9 mouse cellular contexts compared by ENCODE assay signal in the genomic region with DNA sequence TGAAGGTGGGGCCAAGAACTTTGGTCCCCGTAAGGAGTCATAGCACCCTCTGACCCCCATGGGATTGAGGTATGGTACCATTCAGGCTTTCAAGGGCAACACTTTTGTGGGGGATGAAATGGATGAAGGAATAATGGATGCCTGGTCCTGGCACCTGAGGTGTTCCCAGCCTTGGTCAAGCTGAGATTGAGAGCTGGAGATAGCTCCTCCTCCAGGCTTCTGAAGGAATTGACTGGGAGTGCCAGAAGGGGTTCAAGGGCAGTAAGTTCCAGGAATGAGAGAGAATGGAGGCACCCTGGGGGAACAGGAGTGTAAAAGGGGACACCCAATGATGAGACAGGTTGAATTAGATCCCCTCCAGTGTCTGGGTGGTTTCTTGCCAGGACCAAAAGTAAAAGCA. TPM values are rescaled to one million over a fixed set of nuclear protein-coding genes. Genes with fewer than 3 reads are reported as not detected.
A peak's percentile ranks its signal among the peaks of the same experiment; 100 is the strongest.
DNase-seq lines count a peak whose midpoint lies in the region; ATAC-seq and TF ChIP-seq lines count a peak whose summit lies in the region.
"Had no signal": no experiment of that assay in that cellular context is flagged by ENCODE, and none has a peak within 500 bp of the region (broad histone marks: within the 10 kb centered on the region; RNA-seq: fewer than 3 reads in every experiment).

No protein-coding gene starts in this region.

- no peaks in the 10 kb centered on the region for H3K9me3 ChIP-seq in hindbrain, embryonic 13.5 days
- H3K9me3 ChIP-seq in hindbrain, embryonic 10.5 days = no peaks in the 10 kb centered on the region
- H3K9me3 ChIP-seq in hindbrain, embryonic 16.5 days (ENCODE audit: control insufficient read depth, low read length) = no peaks in the 10 kb centered on the region
- H3K9me3 ChIP-seq in stomach, postnatal 0 days (ENCODE audit: control insufficient read depth, low read length) = no peaks in the 10 kb centered on the region

- peak overlapping the region; percentile 67 for H3K4me3 ChIP-seq in hindbrain, embryonic 13.5 days
- H3K4me3 ChIP-seq in hindbrain, embryonic 10.5 days = no peak overlapping the region
- peak overlapping the region; percentile 14; the same call in 1 of the 2 replicates for H3K4me3 ChIP-seq in hindbrain, embryonic 16.5 days (ENCODE audit: low read length)
- no peak overlapping the region for H3K4me3 ChIP-seq in stomach, postnatal 0 days (ENCODE audit: low read depth, low read length)

- H3K4me2 ChIP-seq in hindbrain, embryonic 13.5 days = peak overlapping the region; percentile 91
- peak overlapping the region; percentile 98 for H3K4me2 ChIP-seq in hindbrain, embryonic 16.5 days (ENCODE audit: low read length)
- H3K4me2 ChIP-seq in stomach, postnatal 0 days (replicated peaks; ENCODE audit: low read depth) = no peak overlapping the region

- 0 out of 2 replicates have a peak, but pooled peaks cover 3% of the 10 kb centered on the region for H3K36me3 ChIP-seq in hindbrain, embryonic 13.5 days
- no peaks in the 10 kb centered on the region for H3K36me3 ChIP-seq in hindbrain, embryonic 10.5 days
- H3K36me3 ChIP-seq in hindbrain, embryonic 16.5 days (ENCODE audit: control insufficient read depth, insufficient read depth, low read length) = no peaks in the 10 kb centered on the region
- no peaks in the 10 kb centered on the region for H3K36me3 ChIP-seq in stomach, postnatal 0 days (ENCODE audit: control insufficient read depth, insufficient read depth, low read length)

- WGBS in hindbrain, embryonic 13.5 days = 71% methylated on average over 1 of the region's 1 CpGs
- WGBS in hindbrain, embryonic 10.5 days = 86% methylated on average over 1 of the region's 1 CpGs
- WGBS in hindbrain, embryonic 16.5 days = 71% methylated on average over 1 of the region's 1 CpGs
- 79% methylated on average over 1 of the region's 1 CpGs for WGBS in stomach, postnatal 0 days

- H3K9ac ChIP-seq in hindbrain, embryonic 13.5 days = no peak overlapping the region; the same call in 1 of the 2 replicates
- no peak overlapping the region for H3K9ac ChIP-seq in hindbrain, embryonic 16.5 days (ENCODE audit: low read depth, low read length)
- no peak overlapping the region for H3K9ac ChIP-seq in stomach, postnatal 0 days (ENCODE audit: low read length)

- no peak for ATAC-seq in hindbrain, embryonic 13.5 days (ENCODE audit: low FRiP score)
- ATAC-seq in hindbrain, embryonic 16.5 days = no peak
- ATAC-seq in stomach, postnatal 0 days (ENCODE audit: low FRiP score, low TSS enrichment) = no peak

- TF ChIP-seq EP300 in stomach, postnatal 0 days (optimal IDR thresholded peaks at IDR 0.05) = no peak

- peak; percentile 55 for TF ChIP-seq CTCF in stomach, postnatal 0 days (IDR thresholded peaks at IDR 0.05; ENCODE audit: low read depth)

- no peak for DNase-seq in hindbrain, embryonic 10.5 days (ENCODE audit: low spot score)
- DNase-seq in right cerebral cortex, postnatal 4 days = peak; percentile 10
- no peak for DNase-seq in right cerebral cortex, postnatal 36 days (ENCODE audit: low spot score in 2 of 2)
- DNase-seq in stomach, postnatal 0 days (ENCODE audit: low spot score) = no peak
- no peak for DNase-seq in kidney, postnatal 10 days
- no peak for DNase-seq in spleen, postnatal 36 days (ENCODE audit: low spot score in 2 of 2)

- peaks cover 76% of the 10 kb centered on the region for H3K4me1 ChIP-seq in hindbrain, embryonic 13.5 days (replicated peaks)
- peaks cover 63% of the 10 kb centered on the region for H3K4me1 ChIP-seq in hindbrain, embryonic 10.5 days (replicated peaks)
- H3K4me1 ChIP-seq in hindbrain, embryonic 16.5 days (ENCODE audit: control insufficient read depth, insufficient read depth, low read depth, low read length) = peaks cover 50% of the 10 kb centered on the region
- H3K4me1 ChIP-seq in stomach, postnatal 0 days (replicated peaks; ENCODE audit: control insufficient read depth, insufficient read depth) = peaks cover 6% of the 10 kb centered on the region

- H3K27me3 ChIP-seq in hindbrain, embryonic 13.5 days = peaks cover 73% of the 10 kb centered on the region
- peaks cover 97% of the 10 kb centered on the region for H3K27me3 ChIP-seq in hindbrain, embryonic 10.5 days (ENCODE audit: insufficient read depth, poor library complexity, severe bottlenecking)
- H3K27me3 ChIP-seq in hindbrain, embryonic 16.5 days (replicated peaks; ENCODE audit: control insufficient read depth, insufficient read depth, low read length) = no peaks in the 10 kb centered on the region
- peaks cover 2% of the 10 kb centered on the region; the same call in 1 of the 2 replicates for H3K27me3 ChIP-seq in stomach, postnatal 0 days (ENCODE audit: control insufficient read depth, insufficient read depth, low read length)

- H3K27ac ChIP-seq in hindbrain, embryonic 13.5 days = no peak overlapping the region
- H3K27ac ChIP-seq in hindbrain, embryonic 10.5 days = no peak overlapping the region
- no peak overlapping the region for H3K27ac ChIP-seq in hindbrain, embryonic 16.5 days (ENCODE audit: low read depth, low read length)
- H3K27ac ChIP-seq in stomach, postnatal 0 days (replicated peaks) = no peak overlapping the region

RNA-seq across cellular contexts. Expression of a gene that starts 3.0 kb away (rescaled TPM):
- 0.73 and 0.83 TPM in 2 replicates for polyA plus RNA-seq in hindbrain, embryonic 13.5 days (2015; fragmentation: Nextera tagmentation; extraction: Ambion mirVana)
- 0.20 and 0.25 TPM in 2 replicates for polyA plus RNA-seq in hindbrain, embryonic 10.5 days (2016; fragmentation: Nextera tagmentation; extraction: Ambion mirVana)
- polyA plus RNA-seq in hindbrain, embryonic 16.5 days (2015; fragmentation: Nextera tagmentation; extraction: Ambion mirVana) = 0.85 and 1.1 TPM in 2 replicates
- 0.28 and 0.53 TPM in 2 replicates for polyA plus RNA-seq in stomach, postnatal 0 days (2015; fragmentation: Nextera tagmentation; extraction: Ambion mirVana)
- polyA plus RNA-seq: liver, embryonic 16.5 days had no signal

Comparison
In these comparisons a context has a peak if more than half of its experiments do, and no peak if none do; other contexts are left out.
1. H3K4me3 ChIP-seq: peak in hindbrain, embryonic 13.5 days (single experiment) and hindbrain, embryonic 16.5 days (single experiment); none in hindbrain, embryonic 10.5 days (single experiment) and stomach, postnatal 0 days (single experiment).